Mouse (Mus musculus) mouse embryonic stem cell (cell line): ENCODE data around the gene Trappc5.

Experiments used
- in situ Hi-C, 2 experiments: fragments of 300-500 bp; cut with MboI; formaldehyde crosslinking; loops; 1 replicate in 1 of 2; 3 replicates in 1 of 2; pipeline ENCODE4 v1.14.3; 2019 to 2020; ENCODE audit warnings: low sequenced_read_pairs in 2 of 2, low pct_unique_long_range_greater_than_20kb in 1 of 2, mixed read lengths in 1 of 2; ENCODE audit not compliant: unreplicated experiment in 1 of 2

Gene Trappc5

GRCm38 (mm10) chr8:3671980-3672491, 4.1 kb upstream of the Trappc5 start, which contains the start of gene Fcor:
Gene Fcor (minus strand): TSS chr8:3672362.
- in situ Hi-C loops, result loop anchor here in 1 of 2 experiments (5.0 kb wide), 2 partner anchors 35 to 100 kb away; no protein-coding TSS in a partner anchor

DNA sequence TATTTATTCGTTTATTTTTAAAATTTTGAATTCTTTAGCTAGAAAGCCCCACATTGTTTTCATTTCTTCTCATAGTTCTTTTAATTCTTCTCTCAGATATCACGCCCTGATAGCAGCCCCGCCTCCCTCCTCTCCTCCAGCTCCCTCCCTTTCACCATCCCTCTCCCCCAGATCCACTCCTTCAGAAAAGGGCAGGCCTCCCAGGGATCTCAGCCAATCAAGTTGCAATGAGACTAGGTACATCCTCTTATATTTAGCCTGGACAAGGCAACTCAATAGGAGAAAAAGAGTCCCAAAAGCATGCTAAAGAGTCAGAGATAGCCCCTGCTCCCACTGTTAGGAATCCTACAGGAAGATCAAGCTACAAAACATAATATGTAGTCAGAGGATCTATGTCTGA, 1.4 kb upstream of the Trappc5 start:
- in situ Hi-C loops, result loop anchor here in 1 of 2 experiments (5.0 kb wide), 2 partner anchors 37 to 102 kb away; no protein-coding TSS in a partner anchor

DNA sequence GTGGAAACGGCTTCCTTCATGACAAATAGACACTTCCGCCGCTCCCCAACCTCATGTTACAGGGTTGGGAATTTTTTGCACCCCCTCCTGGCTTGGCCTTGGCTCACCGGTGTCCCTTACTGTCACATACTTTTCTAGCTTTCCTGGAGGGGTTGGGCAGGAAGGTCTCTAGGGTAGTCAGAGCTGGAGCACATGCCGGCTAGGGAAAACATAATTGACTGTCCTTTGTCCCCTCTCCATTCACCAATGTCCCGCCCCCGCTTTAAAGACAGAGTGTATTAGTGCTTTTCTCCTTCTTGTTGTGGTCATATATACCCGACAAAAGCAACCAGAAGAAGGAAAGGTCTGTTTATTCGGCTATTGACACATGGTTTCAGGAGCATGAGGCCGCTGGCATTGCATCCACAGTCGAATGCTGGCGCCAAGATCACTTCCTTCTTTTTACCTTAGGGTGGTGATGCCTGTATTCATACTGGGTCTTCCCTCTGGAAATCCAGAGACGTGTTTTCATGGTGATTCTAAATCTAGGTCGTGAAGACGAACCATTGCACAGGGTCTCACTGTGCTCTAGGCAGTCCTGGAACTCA, 987 bp downstream of the Trappc5 start:
- in situ Hi-C loops, result no loop called here

- in situ Hi-C loops, result no loop called here
These were observed 2.7 kb downstream of the Trappc5 start for GRCm38 (mm10) chr8:3678831-3679230.

GRCm38 (mm10) chr8:3679236-3679635, 3.1 kb downstream of the Trappc5 start:
- in situ Hi-C loops, result no loop called here

DNA sequence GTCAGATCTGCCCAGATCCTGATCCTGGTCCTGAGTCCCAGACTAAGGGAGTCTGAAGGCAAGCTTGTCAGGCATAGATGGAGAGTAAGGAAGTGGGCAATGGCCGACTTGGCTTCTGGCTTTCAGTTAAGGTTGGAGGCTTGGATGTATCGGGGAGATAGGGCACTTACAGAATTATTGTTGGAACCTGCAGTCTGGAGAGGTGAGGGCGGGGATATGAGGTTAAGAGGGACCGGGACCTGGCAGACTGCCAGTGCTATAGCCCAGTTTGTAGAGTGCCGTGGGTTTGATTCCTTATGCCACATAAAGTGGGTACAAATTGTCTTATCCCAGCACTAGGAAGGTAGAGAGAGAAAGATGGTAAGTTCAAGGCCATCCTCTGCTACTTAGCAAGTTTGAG, 3.6 kb downstream of the Trappc5 start:
- in situ Hi-C loops, result no loop called here

DNA sequence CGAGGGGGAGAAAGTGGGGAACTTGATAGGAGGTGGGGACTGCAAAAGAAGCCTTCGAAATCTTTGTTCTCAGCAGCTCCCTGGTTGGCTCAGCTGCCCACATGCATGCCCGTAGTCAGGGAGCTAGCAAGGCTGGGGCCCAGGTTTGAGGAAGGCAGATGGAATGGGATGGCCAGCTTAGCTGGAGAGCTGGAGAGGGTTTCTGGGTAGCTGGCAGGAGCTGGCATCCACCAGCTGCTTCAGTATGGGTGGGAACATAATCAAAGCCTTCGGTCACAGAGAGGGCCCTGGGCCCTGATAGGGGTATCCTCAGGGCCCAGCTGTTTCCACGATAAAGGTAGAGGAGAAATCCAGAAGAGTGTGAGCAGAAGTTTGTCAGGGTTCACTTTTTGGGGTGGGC, 6.3 kb downstream of the Trappc5 start:
- in situ Hi-C loops, result no loop called here

- in situ Hi-C loops, result no loop called here
These were observed 7.5 kb downstream of the Trappc5 start for GRCm38 (mm10) chr8:3683408-3684176.

- in situ Hi-C loops, result no loop called here
These were observed 8.4 kb downstream of the Trappc5 start for GRCm38 (mm10) chr8:3684530-3684929.

- in situ Hi-C loops, result no loop called here
These were observed 9.3 kb downstream of the Trappc5 start for GRCm38 (mm10) chr8:3685422-3685821.

DNA sequence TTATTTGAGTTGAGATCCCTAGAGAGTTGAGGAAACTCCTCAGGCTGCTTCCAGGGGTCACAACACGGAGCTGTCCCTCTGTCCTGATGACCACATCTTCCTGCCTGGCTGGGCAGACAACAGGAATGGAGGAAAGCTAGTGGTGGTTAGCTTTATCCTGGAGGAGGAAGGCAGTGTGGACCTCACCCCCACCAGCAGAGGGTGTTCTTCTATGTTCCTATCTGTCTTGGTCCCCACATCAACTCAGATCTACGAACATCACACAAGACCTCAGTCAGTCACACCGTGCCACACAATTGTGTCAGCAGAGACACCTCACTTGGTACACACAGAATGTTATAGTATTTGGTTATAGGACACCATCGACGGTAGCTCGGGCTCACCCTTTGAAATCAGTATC, 11.4 kb downstream of the Trappc5 start:
- in situ Hi-C loops, result no loop called here

DNA sequence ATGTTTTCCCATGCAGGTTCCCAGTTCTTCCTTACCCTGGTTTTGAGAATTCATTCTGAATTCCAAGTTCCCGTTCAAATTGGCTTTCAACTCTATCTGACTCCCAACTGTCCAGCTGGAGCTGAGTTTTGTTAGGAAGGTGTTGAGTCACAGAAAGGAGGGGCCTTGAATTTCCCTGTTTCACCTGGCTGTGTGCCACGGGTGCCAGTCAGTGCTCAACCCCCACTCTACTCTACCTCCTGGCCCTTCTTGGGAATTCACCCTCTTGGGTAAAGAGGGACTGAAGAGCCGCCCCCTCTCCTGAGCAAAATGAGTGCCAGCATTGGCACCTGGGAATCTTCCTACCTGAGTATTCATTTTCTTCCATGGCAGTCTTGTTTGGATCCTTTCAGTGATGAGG, 14.7 kb downstream of the Trappc5 start:
- in situ Hi-C loops, result no loop called here

DNA sequence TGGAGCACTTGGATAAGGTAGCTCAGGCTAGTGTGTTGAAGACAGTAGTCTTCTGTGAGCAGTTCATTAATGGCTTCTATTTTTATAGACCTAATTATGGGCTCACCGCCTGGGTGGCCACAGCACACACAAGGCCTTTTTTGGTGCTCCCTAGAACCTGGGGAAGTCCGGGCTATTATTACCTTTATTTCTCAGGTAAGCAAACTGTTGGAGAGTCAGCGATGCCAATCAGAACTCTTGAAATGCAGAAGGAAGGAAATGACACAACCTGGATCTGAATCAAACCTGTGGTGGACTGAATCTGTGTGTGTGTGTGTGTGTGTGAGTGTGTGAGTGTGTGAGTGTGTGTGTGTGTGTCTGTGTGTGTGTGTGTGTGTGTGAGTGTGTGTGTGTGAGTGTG, 18.0 kb downstream of the Trappc5 start, which contains the start of gene Fcer2a:
Gene Fcer2a (minus strand): TSS at position 55 of the 400 bp plus-strand sequence.
- in situ Hi-C loops, result no loop called here

GRCm38 (mm10) chr8:3701491-3701890, 25.4 kb downstream of the Trappc5 start:
- in situ Hi-C loops, result loop anchor here (25.0 kb wide), 2 partner anchors 261 to 661 kb away; partner anchors contain the start of gene Cd209c (in 1 of the 2)

- in situ Hi-C loops, result loop anchor here (25.0 kb wide), 2 partner anchors 257 to 657 kb away; partner anchors contain the start of gene Cd209c (in 1 of the 2)
These were observed 29.6 kb downstream of the Trappc5 start for GRCm38 (mm10) chr8:3705711-3706110.

- in situ Hi-C loops, result loop anchor here (25.0 kb wide), 2 partner anchors 255 to 655 kb away; partner anchors contain the start of gene Cd209c (in 1 of the 2)
These were observed 31.5 kb downstream of the Trappc5 start for GRCm38 (mm10) chr8:3707611-3708010.

- in situ Hi-C loops, result loop anchor here (10.0 to 25.0 kb wide), 3 partner anchors 244 to 652 kb away; partner anchors contain the start of gene Cd209c (in 2 of the 2)
These were observed 34.2 kb downstream of the Trappc5 start for GRCm38 (mm10) chr8:3710312-3710711.

DNA sequence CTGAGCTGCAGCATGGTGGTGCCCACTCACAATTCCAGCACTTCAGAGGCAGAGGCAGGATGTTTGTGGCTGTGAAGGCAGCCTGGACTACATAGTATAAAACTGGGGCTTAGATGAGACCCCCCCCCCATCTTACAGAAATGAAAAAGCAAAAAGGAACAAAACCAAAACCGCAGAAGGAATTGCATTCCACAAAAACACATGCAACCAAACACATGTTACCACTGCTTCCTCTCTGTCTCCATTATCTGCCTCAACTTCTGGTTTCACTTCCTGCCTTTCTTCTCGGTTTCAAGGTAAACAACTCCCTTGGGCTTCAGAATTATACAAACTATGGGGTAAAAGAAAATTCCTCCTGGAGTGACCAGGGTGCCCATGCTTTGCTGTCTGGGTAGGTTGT, 35.5 kb downstream of the Trappc5 start:
- in situ Hi-C loops, result loop anchor here (10.0 to 25.0 kb wide), 3 partner anchors 243 to 651 kb away; partner anchors contain the start of gene Cd209c (in 2 of the 2)

GRCm38 (mm10) chr8:3717321-3717954, 41.3 kb downstream of the Trappc5 start:
- in situ Hi-C loops, result loop anchor here (10.0 to 25.0 kb wide), 3 partner anchors 237 to 645 kb away; partner anchors contain the start of gene Cd209c (in 2 of the 2)
